Mouse (Mus musculus): ENCODE measurements around the gene Aspscr1.

Aspscr1 gene

GRCm38 (mm10) chr11:120683536-120683935, 10.8 kb downstream of the Aspscr1 start:
- DNase-seq (ENCODE audit: low spot score): no peak

- DNase-seq (ENCODE audit: low spot score): no peak
Observed at GRCm38 (mm10) chr11:120684086-120684485, 11.3 kb downstream of the Aspscr1 start.

GRCm38 (mm10) chr11:120684660-120685059, 11.9 kb downstream of the Aspscr1 start:
- DNase-seq (ENCODE audit: low spot score): no peak

- DNase-seq (ENCODE audit: low spot score): no peak
Observed at GRCm38 (mm10) chr11:120686650-120687272, 14.0 kb downstream of the Aspscr1 start.

- DNase-seq (ENCODE audit: low spot score): no peak
Observed at GRCm38 (mm10) chr11:120689365-120689764, 16.6 kb downstream of the Aspscr1 start.

DNA sequence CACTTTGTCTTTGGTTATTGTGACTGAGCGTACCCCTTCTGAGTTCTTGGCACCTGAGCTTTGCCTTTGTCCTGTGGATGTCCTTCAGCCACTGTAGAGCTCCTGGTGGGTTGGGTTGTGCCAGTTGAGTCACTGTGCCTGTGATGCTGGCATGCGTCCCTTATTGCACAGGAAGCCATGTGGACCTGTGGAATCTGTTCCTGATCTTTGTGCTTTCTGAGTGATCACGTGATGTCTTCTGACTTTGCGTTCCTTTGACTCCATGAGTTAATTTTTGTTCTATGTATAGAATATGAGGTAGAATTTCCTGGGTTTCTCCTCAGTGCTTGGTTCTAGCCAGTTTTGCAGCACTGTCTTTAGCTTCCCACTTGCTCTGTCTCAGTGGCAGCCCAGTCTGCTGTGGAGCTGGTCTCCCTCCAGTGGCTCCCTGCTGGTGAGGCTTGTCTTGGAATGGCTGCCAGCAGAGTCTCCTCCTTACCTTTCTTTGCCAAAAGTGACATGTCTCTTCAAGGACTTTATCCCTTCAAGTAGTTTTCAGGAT, 19.8 kb downstream of the Aspscr1 start:
- no peak for DNase-seq (ENCODE audit: low spot score)

GRCm38 (mm10) chr11:120693461-120693860, 20.7 kb downstream of the Aspscr1 start:
- DNase-seq (ENCODE audit: low spot score): no peak

- DNase-seq (ENCODE audit: low spot score): no peak
Observed at GRCm38 (mm10) chr11:120695184-120695583, 22.4 kb downstream of the Aspscr1 start.

DNA sequence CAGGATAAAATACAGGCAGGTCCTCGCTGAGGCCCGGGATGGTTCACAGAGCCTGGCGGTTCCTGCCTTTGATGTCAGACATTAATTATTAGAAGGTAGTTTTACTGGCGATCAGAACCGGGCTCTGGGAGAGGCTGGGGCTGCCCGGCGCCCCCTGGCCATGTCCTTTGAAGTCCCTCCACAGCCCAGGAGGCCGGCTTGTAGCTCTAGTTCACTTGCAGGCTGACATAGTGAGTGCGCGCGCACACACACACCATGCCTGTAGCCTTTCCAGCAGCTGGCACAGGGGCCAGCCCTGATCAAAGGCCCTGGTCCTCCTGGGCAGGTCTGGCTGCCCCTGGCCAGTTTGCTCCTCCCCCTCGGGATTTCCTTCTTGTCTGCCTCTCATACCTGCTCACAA, 22.9 kb downstream of the Aspscr1 start:
- DNase-seq (ENCODE audit: low spot score): no peak

DNA sequence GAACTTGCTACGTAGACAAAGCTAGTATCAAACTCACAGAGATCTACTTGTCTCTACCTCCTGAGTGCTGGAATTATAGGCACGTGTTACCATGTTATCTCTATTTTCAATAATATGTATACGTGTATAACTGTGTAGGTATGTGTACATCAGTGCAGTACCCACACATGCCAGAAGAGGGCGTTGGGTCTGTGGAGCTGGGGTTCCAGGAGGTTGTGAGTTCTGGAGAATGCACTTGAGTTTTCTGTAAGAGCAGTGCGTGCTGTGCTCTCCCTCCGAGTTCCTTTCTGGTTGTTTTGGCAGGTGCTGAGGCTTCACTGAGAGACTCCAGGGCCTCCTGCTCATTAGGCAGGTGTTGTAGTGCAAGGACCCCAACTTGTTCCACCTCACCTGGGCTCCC, 23.8 kb downstream of the Aspscr1 start:
- no peak for DNase-seq (ENCODE audit: low spot score)

- DNase-seq (ENCODE audit: low spot score): no peak
Observed at GRCm38 (mm10) chr11:120697741-120698140, 25.0 kb downstream of the Aspscr1 start.

DNA sequence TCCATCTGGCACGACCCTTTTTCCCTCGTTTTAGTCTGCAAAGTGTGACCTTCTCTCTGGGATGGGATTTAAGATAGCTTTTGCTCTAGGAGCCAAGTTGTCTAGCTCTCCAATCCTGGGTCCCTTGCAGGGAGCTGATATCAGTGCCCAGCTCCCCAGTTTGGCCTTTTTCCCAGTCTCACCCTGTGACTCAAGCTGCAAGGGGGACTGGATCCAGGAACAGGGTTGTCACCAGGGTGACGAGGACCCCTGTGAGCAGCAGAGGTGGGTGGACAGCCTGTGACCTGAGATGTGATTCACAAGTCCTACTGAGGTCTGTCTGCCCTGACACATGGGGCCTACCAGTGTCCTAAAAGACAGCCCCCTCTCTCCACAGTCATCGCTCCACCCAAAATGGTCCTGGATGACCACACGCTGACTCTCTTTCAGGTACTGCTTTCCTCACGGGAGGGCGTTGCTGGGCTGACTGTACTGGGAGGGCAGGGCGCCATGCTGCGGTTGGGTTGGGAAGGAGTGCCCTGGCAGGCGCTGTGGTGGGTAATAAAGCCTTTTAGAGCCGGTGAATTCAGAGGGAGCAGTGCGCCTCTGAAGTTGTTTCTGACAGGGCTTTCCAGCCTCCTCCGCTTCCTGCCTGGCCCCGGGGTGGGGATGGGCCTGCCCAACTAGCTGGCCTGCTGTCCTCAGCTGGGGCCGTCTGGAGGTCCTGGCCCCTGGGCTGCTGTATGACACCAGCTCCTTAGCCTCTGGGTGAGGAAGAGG, 31.1 kb downstream of the Aspscr1 start:
- DNase-seq (ENCODE audit: low spot score): no peak

DNA sequence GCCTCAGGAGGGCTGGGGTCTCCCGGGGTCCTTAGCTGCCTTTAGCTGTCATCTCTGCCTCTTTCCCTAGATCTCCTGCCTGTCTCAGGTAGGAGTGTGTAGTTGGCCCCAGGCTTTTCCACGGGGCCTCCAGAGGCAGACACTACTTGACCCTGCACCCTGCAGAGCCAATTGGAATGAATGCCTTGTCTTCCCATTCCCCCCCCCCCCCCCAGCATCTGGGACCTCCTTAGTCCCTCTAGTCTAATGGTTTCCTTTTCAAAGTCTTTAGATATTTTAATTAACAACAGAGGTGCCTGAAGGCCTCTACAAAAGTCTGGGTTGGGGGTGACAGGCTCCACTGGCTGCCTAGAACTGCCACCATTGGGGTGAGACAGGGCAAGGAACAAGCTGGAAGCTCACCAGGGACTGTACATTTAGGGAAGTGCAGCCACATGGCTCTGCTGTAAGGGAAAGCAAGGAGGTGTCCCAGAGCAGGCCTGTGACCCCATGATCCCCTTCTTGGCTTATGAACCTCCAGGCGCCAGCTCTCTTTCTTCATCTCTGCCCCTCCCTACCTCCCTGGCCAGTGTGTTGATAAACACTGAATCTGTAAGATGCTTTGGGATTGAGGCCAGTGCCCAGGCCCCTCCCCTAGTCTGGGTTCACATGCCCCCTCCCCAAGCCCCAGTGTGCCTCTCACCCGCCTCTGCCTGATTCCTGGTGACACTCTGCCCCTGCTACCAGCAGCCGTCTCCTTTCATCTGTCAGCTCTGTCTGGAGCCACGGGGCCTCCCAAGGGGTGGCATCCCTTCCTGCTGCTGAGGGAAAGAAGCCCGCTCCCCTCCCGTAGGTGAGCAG, 31.9 kb downstream of the Aspscr1 start:
- no peak for DNase-seq (ENCODE audit: low spot score)

DNA sequence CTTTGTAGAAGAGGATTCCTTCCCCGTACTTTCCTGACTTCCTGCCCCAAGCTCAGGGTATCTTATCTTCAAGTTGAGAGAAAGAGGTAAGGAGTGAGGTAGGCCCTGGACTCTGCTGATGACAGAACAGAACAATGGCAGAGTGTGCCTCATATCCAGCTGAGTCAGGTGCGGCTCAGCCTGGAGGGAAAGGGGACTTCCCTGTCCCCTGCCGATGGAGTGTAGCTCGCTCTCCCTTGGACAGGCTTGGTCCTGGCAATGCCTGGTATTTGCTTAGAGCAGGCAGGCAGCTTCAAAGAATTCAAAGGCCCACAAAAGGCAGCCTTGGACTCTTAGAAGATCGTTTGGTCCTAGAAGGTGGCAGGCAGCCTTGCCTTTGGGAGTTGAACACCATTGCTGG, 33.3 kb downstream of the Aspscr1 start:
- DNase-seq (ENCODE audit: low spot score): no peak

DNA sequence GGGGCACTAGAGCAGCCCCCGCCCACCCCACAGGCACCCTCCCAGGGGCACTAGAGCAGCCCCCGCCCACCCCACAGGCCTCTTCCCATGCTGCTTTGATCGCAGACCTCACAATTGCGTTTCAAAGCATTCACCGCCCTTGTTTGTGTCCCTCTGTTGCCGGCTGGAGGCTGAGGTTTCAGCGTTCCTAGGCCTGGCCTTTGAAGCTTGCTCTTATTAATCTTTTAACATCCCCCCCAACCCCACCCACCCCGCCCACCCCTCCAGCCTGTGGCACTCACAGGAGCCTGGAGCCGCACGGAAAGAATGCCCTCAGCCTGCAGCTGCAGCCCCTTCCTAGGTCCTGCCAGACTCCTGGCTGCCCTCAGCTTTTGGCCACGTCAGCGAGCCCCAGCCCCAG, 34.5 kb downstream of the Aspscr1 start:
- DNase-seq (ENCODE audit: low spot score): no peak

GRCm38 (mm10) chr11:120707969-120708368, 35.2 kb downstream of the Aspscr1 start:
- no peak for DNase-seq (ENCODE audit: low spot score)

- no peak for DNase-seq (ENCODE audit: low spot score)
Observed at GRCm38 (mm10) chr11:120709551-120709950, 36.8 kb downstream of the Aspscr1 start.

DNA sequence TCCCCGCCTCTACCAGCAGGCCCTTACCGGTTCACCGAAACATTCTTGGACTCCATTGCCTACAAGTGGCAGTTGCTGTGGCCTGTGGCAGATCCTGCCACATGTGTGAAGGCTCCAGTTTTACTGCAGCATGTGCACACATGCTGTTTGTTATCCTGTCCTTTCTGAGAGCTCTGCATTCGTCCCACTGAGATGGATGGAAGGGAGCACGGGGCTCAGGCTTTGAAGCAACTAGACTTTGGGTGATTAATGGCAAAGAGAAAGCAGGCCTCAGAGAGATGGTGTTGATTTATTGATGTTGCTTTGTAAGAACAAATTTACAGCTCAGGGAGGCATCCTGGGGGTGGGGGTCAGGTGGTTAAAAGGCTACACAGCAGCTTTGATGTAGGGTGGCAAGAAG, 37.9 kb downstream of the Aspscr1 start:
- DNase-seq (ENCODE audit: low spot score): no peak

DNA sequence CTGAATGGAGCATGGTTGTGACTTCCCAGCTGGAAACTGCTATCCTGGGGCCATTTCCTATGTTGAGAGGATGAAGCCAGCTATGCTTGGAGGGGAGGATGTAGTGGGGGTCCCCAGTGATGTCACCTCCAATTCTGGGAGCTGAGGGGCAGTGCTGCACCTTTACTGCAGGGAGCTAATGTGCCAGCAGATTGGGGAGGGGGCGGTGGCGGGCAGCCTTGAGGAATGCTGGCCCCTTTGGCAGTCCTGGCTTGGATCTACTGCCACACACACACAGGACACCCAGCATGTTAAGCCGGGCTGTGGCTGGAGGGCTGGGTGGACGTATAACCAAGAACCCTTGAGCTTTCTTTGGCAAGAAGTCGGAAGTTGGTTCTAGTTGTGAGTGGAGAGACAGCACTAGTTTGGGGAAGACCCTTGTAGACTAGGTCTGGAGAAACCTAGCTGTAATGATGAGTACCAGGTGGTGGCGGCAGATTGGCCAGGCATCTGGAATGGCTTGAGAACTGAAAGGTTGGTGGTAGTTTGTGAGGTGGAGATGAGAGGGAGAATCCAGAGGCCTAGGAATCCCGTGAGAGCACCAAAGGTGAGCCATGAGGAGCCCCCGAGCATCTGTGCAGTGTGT, 39.3 kb downstream of the Aspscr1 start:
- no peak for DNase-seq (ENCODE audit: low spot score)

- peak; percentile 78 for DNase-seq (ENCODE audit: low spot score)
Observed at GRCm38 (mm10) chr11:120712771-120713568, 40.2 kb downstream of the Aspscr1 start.

Data from yolk sac, embryonic 10.5 days (tissue).